Mouse (Mus musculus): ENCODE results near the gene Trpv2.

GRCm38 (mm10) chr11:62622850-62623249, 48.6 kb downstream of the Trpv2 start:
- TF ChIP-seq POLR2A (IDR thresholded peaks at IDR 0.05; ENCODE audit: insufficient read depth, low read depth, low read length) (no peak), CTCF (IDR thresholded peaks at IDR 0.05; ENCODE audit: insufficient read depth, low read depth, low read length) (no peak)
